Mouse (Mus musculus): ENCODE results near the gene Bdnf.

- no peak for TF ChIP-seq CTCF (IDR thresholded peaks at IDR 0.05; ENCODE audit: extremely low read depth, insufficient read length, insufficient replicate concordance, low read depth, low read length)
- no peak for TF ChIP-seq POLR2A (IDR thresholded peaks at IDR 0.05; ENCODE audit: low read depth, low read length)
These were observed 19.8 kb downstream of the Bdnf start for GRCm38 (mm10) chr2:109694116-109694837.

Data from small intestine, adult 2 months (tissue).